Mouse (Mus musculus): ENCODE measurements around the gene Nt5c2. TPM values are rescaled to one million over a fixed set of nuclear protein-coding genes. Genes with fewer than 3 reads are reported as not detected.

The Nt5c2 gene
- polyA plus RNA-seq, 1 experiment from 2014 or later, result 70.4 TPM

DNA sequence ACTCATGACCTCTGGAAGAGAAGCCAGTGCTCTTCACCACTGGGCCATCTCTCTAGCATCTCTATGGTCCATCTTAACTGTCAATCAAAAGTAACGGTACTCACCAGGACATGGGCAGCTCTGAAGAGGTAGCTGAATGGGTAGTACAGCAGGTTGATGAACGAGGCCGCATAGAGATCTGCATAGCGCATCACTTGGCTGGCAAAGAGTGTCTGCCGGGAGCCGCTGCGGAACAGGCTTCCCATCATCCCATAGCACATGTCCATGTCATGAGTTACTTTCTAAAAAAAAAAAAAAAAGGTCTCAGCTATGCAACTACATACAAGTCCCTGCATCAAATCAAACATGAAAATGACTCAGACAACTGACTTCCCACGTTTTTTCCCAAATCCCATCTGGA, 125.3 kb downstream of the Nt5c2 start:
- WGBS, result 94% methylated on average over 8 of the region's 8 CpGs
- no peaks in the 10 kb centered on the region for H3K9me3 ChIP-seq
- H3K36me3 ChIP-seq, result peaks cover 80% of the 10 kb centered on the region
- H3K4me2 ChIP-seq, result no peak overlapping the region
- no peak overlapping the region for H3K27ac ChIP-seq
- H3K9ac ChIP-seq, result no peak overlapping the region
- no peaks in the 10 kb centered on the region for H3K4me1 ChIP-seq
- ATAC-seq (ENCODE audit: insufficient number of reproducible peaks, low FRiP score, low TSS enrichment, low read depth), result no peak
- no peaks in the 10 kb centered on the region for H3K27me3 ChIP-seq
- no peak overlapping the region for H3K4me3 ChIP-seq

DNA sequence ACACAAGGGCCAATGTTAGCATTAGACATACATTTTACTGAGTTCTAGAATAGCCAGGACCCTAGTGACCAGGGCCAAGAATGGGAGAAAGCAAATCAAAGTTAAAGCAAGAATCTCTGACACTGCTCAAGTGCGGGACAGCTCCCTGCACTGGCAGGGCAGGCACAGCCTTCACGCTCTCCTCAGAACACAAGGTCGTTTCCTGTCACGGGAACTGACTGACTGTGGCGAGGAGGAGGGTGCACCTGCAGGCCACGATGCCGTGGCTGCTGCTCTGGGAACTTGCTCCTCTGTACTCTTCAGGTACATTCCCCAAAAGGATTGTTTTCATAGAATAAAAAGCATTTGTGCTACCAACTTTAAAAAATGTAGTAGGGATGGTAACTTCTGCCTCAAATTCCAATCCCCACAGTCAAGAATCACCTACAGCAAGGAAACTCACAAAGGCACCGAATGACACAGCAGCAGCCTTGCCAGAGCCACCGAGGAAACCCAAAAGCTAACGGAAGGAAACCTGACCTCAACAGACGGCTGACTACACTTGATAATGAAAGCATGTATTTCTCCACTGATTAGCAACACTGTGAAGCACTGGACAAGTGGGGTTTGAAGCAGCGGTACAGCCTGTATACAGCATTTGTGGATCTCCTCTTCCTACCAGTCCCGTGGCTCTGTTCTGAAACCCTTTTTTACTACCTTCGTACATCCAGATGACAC, 127.0 kb downstream of the Nt5c2 start:
- 77% methylated on average over 14 of the region's 14 CpGs for WGBS
- Histone ChIP-seq H3K27me3 (no peaks in the 10 kb centered on the region), H3K9me3 (no peaks in the 10 kb centered on the region), H3K4me2 (no peak overlapping the region), H3K27ac (no peak overlapping the region), H3K4me3 (no peak overlapping the region), H3K4me1 (no peaks in the 10 kb centered on the region), H3K36me3 (peaks cover 89% of the 10 kb centered on the region), H3K9ac (no peak overlapping the region)
- ATAC-seq (ENCODE audit: insufficient number of reproducible peaks, low FRiP score, low TSS enrichment, low read depth), result no peak

DNA sequence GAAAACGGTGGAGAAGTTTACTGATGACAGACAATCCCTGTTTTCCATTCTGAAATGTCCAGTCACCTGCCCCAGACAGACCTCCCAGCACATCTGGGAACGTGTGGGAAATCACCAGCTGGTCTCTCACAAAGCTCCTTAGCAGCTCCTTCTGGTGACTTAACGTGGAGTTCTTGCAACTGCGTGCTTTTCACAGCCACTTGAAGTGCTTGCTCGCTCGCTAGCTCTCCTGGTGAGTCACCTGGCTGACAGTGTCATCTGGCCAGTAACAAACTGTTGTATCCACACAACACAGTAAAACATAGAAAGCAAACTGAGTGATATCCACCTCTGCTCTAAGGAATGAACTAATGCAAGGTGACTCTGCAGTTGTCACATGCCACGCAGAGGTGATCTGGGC, 128.1 kb downstream of the Nt5c2 start:
- no peak overlapping the region for H3K9ac ChIP-seq
- peaks cover 88% of the 10 kb centered on the region for H3K36me3 ChIP-seq

DNA sequence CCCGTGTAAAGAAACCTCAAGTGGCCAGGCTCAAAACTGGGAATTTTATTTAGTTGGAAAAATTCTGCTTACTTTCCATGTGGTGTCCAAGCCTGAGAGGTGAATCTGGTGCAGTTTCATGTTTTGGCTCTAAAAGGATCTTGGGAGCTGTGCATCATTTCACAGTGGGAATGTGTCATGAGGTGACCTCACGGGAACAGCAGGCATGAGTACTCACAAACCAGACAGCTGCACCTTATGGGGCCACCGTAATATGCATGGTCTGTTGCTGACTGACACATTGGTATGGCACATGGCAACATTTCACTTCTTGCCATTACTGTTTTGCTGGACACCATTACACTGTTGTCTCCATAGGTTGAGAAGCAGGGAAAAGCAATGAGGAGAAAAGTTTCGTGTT, 129.6 kb downstream of the Nt5c2 start:
- WGBS, result 88% methylated on average over 4 of the region's 4 CpGs
- no peak overlapping the region for H3K4me3 ChIP-seq
- H3K9me3 ChIP-seq, result no peaks in the 10 kb centered on the region
- H3K27me3 ChIP-seq, result no peaks in the 10 kb centered on the region
- H3K27ac ChIP-seq, result no peak overlapping the region
- H3K4me1 ChIP-seq, result 0 out of 2 replicates have a peak, but pooled peaks cover 2% of the 10 kb centered on the region
- peaks cover 81% of the 10 kb centered on the region for H3K36me3 ChIP-seq
- no peak overlapping the region for H3K4me2 ChIP-seq
- no peak overlapping the region for H3K9ac ChIP-seq
- no peak for ATAC-seq (ENCODE audit: insufficient number of reproducible peaks, low FRiP score, low TSS enrichment, low read depth)

More for the DNA sequence above, 128.1 kb downstream of the Nt5c2 start:
- Histone ChIP-seq H3K27me3 (no peaks in the 10 kb centered on the region), H3K4me3 (no peak overlapping the region), H3K27ac (no peak overlapping the region), H3K4me2 (no peak overlapping the region), H3K4me1 (no peaks in the 10 kb centered on the region), H3K9me3 (no peaks in the 10 kb centered on the region)
- no peak for ATAC-seq (ENCODE audit: insufficient number of reproducible peaks, low FRiP score, low TSS enrichment, low read depth)
- WGBS, result 82% methylated on average over 7 of the region's 7 CpGs

GRCm38 (mm10) chr19:46879876-46880275, 135.1 kb downstream of the Nt5c2 start:
- Histone ChIP-seq H3K27me3 (no peaks in the 10 kb centered on the region), H3K4me3 (no peak overlapping the region), H3K9ac (no peak overlapping the region), H3K27ac (no peak overlapping the region; the same call in 1 of the 2 replicates), H3K4me2 (no peak overlapping the region), H3K4me1 (0 out of 2 replicates have a peak, but pooled peaks cover 3% of the 10 kb centered on the region), H3K9me3 (no peaks in the 10 kb centered on the region), H3K36me3 (peaks cover 29% of the 10 kb centered on the region)
- WGBS, result 94% methylated on average over 2 of the region's 2 CpGs
- no peak for ATAC-seq (ENCODE audit: insufficient number of reproducible peaks, low FRiP score, low TSS enrichment, low read depth)

- WGBS, result 43% methylated on average over 13 of the region's 13 CpGs
- Histone ChIP-seq H3K4me2 (no peak overlapping the region), H3K9me3 (no peaks in the 10 kb centered on the region), H3K4me1 (0 out of 2 replicates have a peak, but pooled peaks cover 3% of the 10 kb centered on the region), H3K27ac (no peak overlapping the region), H3K36me3 (peaks cover 18% of the 10 kb centered on the region; the same call in 1 of the 2 replicates), H3K27me3 (no peaks in the 10 kb centered on the region), H3K4me3 (no peak overlapping the region), H3K9ac (no peak overlapping the region)
- ATAC-seq (ENCODE audit: insufficient number of reproducible peaks, low FRiP score, low TSS enrichment, low read depth), result no peak
These were observed 136.6 kb downstream of the Nt5c2 start for GRCm38 (mm10) chr19:46878346-46878745.

GRCm38 (mm10) chr19:46877886-46878285, 137.1 kb downstream of the Nt5c2 start:
- ATAC-seq (ENCODE audit: insufficient number of reproducible peaks, low FRiP score, low TSS enrichment, low read depth), result no peak
- Histone ChIP-seq H3K4me2 (no peak overlapping the region), H3K4me1 (0 out of 2 replicates have a peak, but pooled peaks cover 3% of the 10 kb centered on the region), H3K4me3 (no peak overlapping the region), H3K27me3 (no peaks in the 10 kb centered on the region), H3K27ac (no peak overlapping the region), H3K9ac (no peak overlapping the region), H3K36me3 (peaks cover 16% of the 10 kb centered on the region; the same call in 1 of the 2 replicates), H3K9me3 (no peaks in the 10 kb centered on the region)
- 87% methylated on average over 13 of the region's 13 CpGs for WGBS

DNA sequence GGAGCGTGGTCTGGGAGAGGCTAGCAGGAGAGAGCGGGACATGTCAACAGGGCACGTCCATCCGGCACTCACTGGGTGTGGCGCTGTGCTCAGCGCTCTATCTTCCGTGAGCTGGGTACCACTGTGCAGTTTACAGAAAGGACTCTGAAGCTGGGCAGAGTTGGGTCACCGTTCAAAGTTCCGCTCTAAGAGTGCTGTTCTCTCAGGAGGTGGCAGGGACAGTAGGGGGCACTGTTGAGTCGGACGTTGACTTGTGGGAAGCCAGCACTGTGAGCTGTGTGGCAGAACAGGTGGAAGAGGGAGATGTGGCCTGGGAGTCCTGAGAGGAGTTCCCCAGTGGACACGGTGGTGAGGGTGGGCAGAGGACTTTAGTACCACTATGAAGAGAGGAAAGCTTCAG, 139.2 kb downstream of the Nt5c2 start:
- no peak overlapping the region for H3K9ac ChIP-seq
- H3K4me2 ChIP-seq, result no peak overlapping the region
- 39% methylated on average over 12 of the region's 12 CpGs for WGBS
- H3K9me3 ChIP-seq, result no peaks in the 10 kb centered on the region
- no peak overlapping the region for H3K27ac ChIP-seq
- no peaks in the 10 kb centered on the region for H3K27me3 ChIP-seq
- H3K4me3 ChIP-seq, result no peak overlapping the region
- no peak for ATAC-seq (ENCODE audit: insufficient number of reproducible peaks, low FRiP score, low TSS enrichment, low read depth)
- H3K4me1 ChIP-seq, result 0 out of 2 replicates have a peak, but pooled peaks cover 3% of the 10 kb centered on the region
- H3K36me3 ChIP-seq, result no peaks in the 10 kb centered on the region

DNA sequence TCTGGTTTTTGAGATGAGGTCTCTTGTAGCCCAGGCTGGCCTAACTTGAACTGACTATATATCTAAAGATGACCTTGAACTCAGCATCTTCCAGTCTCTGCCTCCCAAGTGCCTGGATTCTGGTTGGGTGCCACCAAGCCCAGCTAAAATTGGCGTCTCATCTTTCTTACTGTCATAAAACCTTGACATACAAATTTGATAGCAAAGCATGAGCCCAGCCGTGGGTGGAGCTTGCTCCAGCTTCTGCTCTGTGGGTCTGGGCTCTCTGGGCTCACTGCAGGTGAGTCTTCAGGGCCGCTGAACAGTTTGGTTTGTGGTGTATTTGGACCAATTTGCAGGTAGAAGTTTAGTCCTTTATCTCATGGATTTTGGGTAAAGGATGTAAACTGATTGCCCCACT, 141.0 kb downstream of the Nt5c2 start:
- Histone ChIP-seq H3K4me2 (no peak overlapping the region), H3K9me3 (no peaks in the 10 kb centered on the region), H3K27me3 (no peaks in the 10 kb centered on the region), H3K4me3 (no peak overlapping the region), H3K4me1 (peaks cover 6% of the 10 kb centered on the region), H3K27ac (no peak overlapping the region), H3K9ac (no peak overlapping the region), H3K36me3 (no peaks in the 10 kb centered on the region)
- no peak for ATAC-seq (ENCODE audit: insufficient number of reproducible peaks, low FRiP score, low TSS enrichment, low read depth)
- WGBS, result 72% methylated on average over 3 of the region's 3 CpGs

DNA sequence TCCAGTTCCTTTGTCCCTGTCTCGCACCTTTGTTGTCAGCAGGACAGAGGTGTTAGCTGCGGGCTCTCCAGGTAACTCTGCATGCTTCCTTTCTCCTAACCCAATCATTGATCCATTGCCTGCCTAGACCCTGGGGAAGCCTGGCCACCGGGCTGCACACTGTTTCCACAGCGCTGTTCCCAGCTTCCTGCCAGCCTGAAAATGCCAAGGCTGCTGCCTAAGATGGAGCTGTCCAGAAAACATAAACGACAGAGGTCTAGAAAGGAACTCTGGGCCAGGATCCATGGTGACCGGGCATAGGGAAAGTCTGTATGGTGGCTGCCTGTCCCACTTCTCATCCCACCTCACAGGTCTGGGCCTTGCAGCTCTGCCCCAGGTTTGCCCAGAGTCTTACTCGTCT, 143.3 kb downstream of the Nt5c2 start:
- no peak overlapping the region for H3K4me2 ChIP-seq
- H3K4me3 ChIP-seq, result no peak overlapping the region
- no peaks in the 10 kb centered on the region for H3K36me3 ChIP-seq
- H3K4me1 ChIP-seq, result peaks cover 7% of the 10 kb centered on the region
- no peak overlapping the region for H3K27ac ChIP-seq
- no peaks in the 10 kb centered on the region for H3K27me3 ChIP-seq
- no peak for ATAC-seq (ENCODE audit: insufficient number of reproducible peaks, low FRiP score, low TSS enrichment, low read depth)
- no peak overlapping the region for H3K9ac ChIP-seq
- no peaks in the 10 kb centered on the region for H3K9me3 ChIP-seq
- WGBS, result 74% methylated on average over 7 of the region's 7 CpGs

DNA sequence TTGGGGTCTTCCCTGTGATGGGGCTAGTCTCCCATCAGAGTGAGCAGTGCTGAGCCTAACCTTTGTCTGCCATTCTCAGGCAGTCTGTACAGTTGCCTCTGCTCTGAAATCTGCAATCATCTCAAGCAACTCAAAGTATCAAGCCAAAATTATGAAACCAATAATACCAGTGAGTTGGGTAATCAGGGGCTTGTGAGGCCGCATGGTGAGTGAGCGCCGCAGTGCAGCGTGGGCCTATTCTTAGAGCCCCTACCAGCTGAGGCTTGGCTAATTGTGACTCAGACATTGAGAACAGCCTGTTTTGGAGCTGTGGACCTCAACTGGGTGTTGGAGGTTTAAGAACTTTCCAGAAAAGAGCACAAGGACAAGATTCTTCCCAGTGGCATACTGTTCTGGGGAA, 143.9 kb downstream of the Nt5c2 start:
- no peaks in the 10 kb centered on the region for H3K9me3 ChIP-seq
- no peak overlapping the region for H3K4me2 ChIP-seq
- ATAC-seq (ENCODE audit: insufficient number of reproducible peaks, low FRiP score, low TSS enrichment, low read depth), result no peak
- no peak overlapping the region for H3K27ac ChIP-seq
- H3K36me3 ChIP-seq, result no peaks in the 10 kb centered on the region
- H3K9ac ChIP-seq, result no peak overlapping the region
- no peak overlapping the region for H3K4me3 ChIP-seq
- 95% methylated on average over 4 of the region's 4 CpGs for WGBS
- no peaks in the 10 kb centered on the region for H3K27me3 ChIP-seq
- peaks cover 7% of the 10 kb centered on the region for H3K4me1 ChIP-seq

- no peaks in the 10 kb centered on the region for H3K36me3 ChIP-seq
- H3K27ac ChIP-seq, result no peak overlapping the region
- no peak for ATAC-seq (ENCODE audit: insufficient number of reproducible peaks, low FRiP score, low TSS enrichment, low read depth)
- no peak overlapping the region for H3K4me2 ChIP-seq
- H3K9me3 ChIP-seq, result no peaks in the 10 kb centered on the region
- H3K4me1 ChIP-seq, result peaks cover 7% of the 10 kb centered on the region
- 10% methylated on average over 6 of the region's 6 CpGs for WGBS
- no peak overlapping the region for H3K9ac ChIP-seq
- no peak overlapping the region for H3K4me3 ChIP-seq
- H3K27me3 ChIP-seq, result no peaks in the 10 kb centered on the region
These were observed 145.4 kb downstream of the Nt5c2 start for GRCm38 (mm10) chr19:46869526-46869925.

Data from limb, embryonic 15.5 days (tissue).